Mouse (Mus musculus) MEL (cell line): ENCODE measurements around the gene Elovl7. TPM values are rescaled to one million over a fixed set of nuclear protein-coding genes. Genes with fewer than 3 reads are reported as not detected.

ENCODE experiments used
- DNase-seq: peaks from one replicate; pipeline ENCODE4 v3.0.0; 2011; ENCODE audit warnings: low read depth, low spot score
- H3K27ac ChIP-seq: 2 replicates; pipeline ENCODE4 v1.5.1; 2012; ENCODE audit warnings: low read depth, mild to moderate bottlenecking, control low read depth, low read length, moderate library complexity; ENCODE audit not compliant: control insufficient read depth
- H3K27me3 ChIP-seq, 2 experiments: fragments of 150-350 bp in 1 of 2; sonication (generic) in 1 of 2; 2 replicates each; pipeline ENCODE4 v1.6.1; 2012; ENCODE audit warnings: low read length in 2 of 2, mild to moderate bottlenecking in 2 of 2, improper control_type of control experiment in 1 of 2, moderate library complexity in 1 of 2; ENCODE audit not compliant: insufficient read depth in 2 of 2, control insufficient read depth in 1 of 2
- H3K36me3 ChIP-seq, 2 experiments: 2 replicates each; pipeline ENCODE4 v1.6.1; 2012 to 2014; ENCODE audit warnings: low read length in 2 of 2, improper control_type of control experiment in 1 of 2, inconsistent platforms in 1 of 2, mild to moderate bottlenecking in 1 of 2; ENCODE audit not compliant: insufficient read depth in 2 of 2, control insufficient read depth in 1 of 2
- H3K4me1 ChIP-seq, 2 experiments: fragments of 150-350 bp in 1 of 2; sonication (generic) in 1 of 2; 2 replicates each; pipeline ENCODE4 v1.6.1; 2012; ENCODE audit warnings: low read length in 2 of 2, improper control_type of control experiment in 1 of 2, mild to moderate bottlenecking in 1 of 2; ENCODE audit not compliant: insufficient read depth in 2 of 2, control insufficient read depth in 1 of 2
- H3K4me3 ChIP-seq, 2 experiments: fragments of 150-350 bp in 1 of 2; sonication (generic) in 1 of 2; 2 replicates each; pipeline ENCODE4 v1.5.1; 2012; ENCODE audit warnings: low read depth in 2 of 2, low read length in 2 of 2, mild to moderate bottlenecking in 2 of 2, moderate library complexity in 2 of 2, control low read depth in 1 of 2, improper control_type of control experiment in 1 of 2; ENCODE audit not compliant: control insufficient read depth in 1 of 2, insufficient read depth in 1 of 2
- H3K79me2 ChIP-seq: 2 replicates; pipeline ENCODE4 v1.6.1; 2012; ENCODE audit warnings: mild to moderate bottlenecking, low read length, moderate library complexity; ENCODE audit not compliant: control insufficient read depth, poor library complexity, insufficient read depth
- H3K9ac ChIP-seq: 2 replicates; pipeline ENCODE4 v1.6.1; 2012; ENCODE audit warnings: low read depth, mild to moderate bottlenecking, control low read depth, low read length, moderate library complexity; ENCODE audit not compliant: control insufficient read depth, poor library complexity, severe bottlenecking
- H3K9me3 ChIP-seq: fragments of 150-350 bp; sonication (generic); replicated peaks from 2 replicates; pipeline ENCODE4 v1.6.1; 2012; ENCODE audit warnings: mild to moderate bottlenecking, low read length, improper control_type of control experiment, moderate library complexity; ENCODE audit not compliant: insufficient read depth
- CHD1 ChIP-seq: IDR thresholded peaks from 2 replicates; pipeline ENCODE4 v1.6.1; 2012; ENCODE audit warnings: low read depth, mild to moderate bottlenecking, inconsistent platforms, low read length, improper control_type of control experiment
- E2F4 ChIP-seq: IDR thresholded peaks from 2 replicates; pipeline ENCODE4 v1.6.1; 2011; ENCODE audit warnings: low read depth, low read length, improper control_type of control experiment, borderline replicate concordance
- EP300 ChIP-seq, 2 experiments: IDR thresholded peaks; 2 replicates each; pipeline ENCODE4 v1.6.1; 2011; ENCODE audit warnings: improper control_type of control experiment in 2 of 2, low read length in 2 of 2, low read depth in 1 of 2, mild to moderate bottlenecking in 1 of 2
- GABPA ChIP-seq: IDR thresholded peaks from 2 replicates; pipeline ENCODE4 v1.6.1; 2012; ENCODE audit warnings: low read depth, mild to moderate bottlenecking, inconsistent platforms, low read length, improper control_type of control experiment, moderate library complexity
- GATA1 ChIP-seq: IDR thresholded peaks from 2 replicates; pipeline ENCODE4 v1.6.1; 2011; ENCODE audit warnings: low read depth, low read length, improper control_type of control experiment
- KAT2A ChIP-seq: conservative IDR thresholded peaks from 2 replicates; pipeline ENCODE4 v1.6.1; 2012; ENCODE audit warnings: low read depth, low read length, improper control_type of control experiment, inconsistent platforms
- MAFK ChIP-seq: IDR thresholded peaks from 2 replicates; pipeline ENCODE4 v1.6.1; 2011; ENCODE audit warnings: low read depth, mild to moderate bottlenecking, low read length, improper control_type of control experiment, borderline replicate concordance
- MEF2A ChIP-seq: IDR thresholded peaks from 2 replicates; pipeline ENCODE4 v1.6.1; 2014; ENCODE audit warnings: low read depth, mild to moderate bottlenecking, inconsistent platforms, low read length, improper control_type of control experiment; ENCODE audit not compliant: poor library complexity, insufficient replicate concordance, severe bottlenecking; ENCODE audit errors: extremely low read depth
- MYB ChIP-seq: IDR thresholded peaks from 2 replicates; pipeline ENCODE4 v1.6.1; 2011; ENCODE audit warnings: mild to moderate bottlenecking, low read depth, low read length, improper control_type of control experiment
- NRF1 ChIP-seq: IDR thresholded peaks from 2 replicates; pipeline ENCODE4 v1.6.1; 2014; ENCODE audit warnings: low read depth, mild to moderate bottlenecking, inconsistent platforms, low read length, improper control_type of control experiment, moderate library complexity; ENCODE audit not compliant: poor library complexity, insufficient read depth, severe bottlenecking
- SIN3A ChIP-seq: IDR thresholded peaks from 2 replicates; pipeline ENCODE4 v1.6.1; 2012; ENCODE audit warnings: low read length, improper control_type of control experiment, inconsistent platforms
- SMC3 ChIP-seq: IDR thresholded peaks from 2 replicates; pipeline ENCODE4 v1.6.1; 2011; ENCODE audit warnings: low read depth, low read length, improper control_type of control experiment
- TBP ChIP-seq: IDR thresholded peaks from 2 replicates; pipeline ENCODE4 v1.8.0; 2011; ENCODE audit warnings: low read depth, low read length, improper control_type of control experiment
- UBTF ChIP-seq: IDR thresholded peaks from 2 replicates; pipeline ENCODE4 v1.6.1; 2012; ENCODE audit warnings: low read depth, mild to moderate bottlenecking, inconsistent platforms, low read length, improper control_type of control experiment, moderate library complexity, borderline replicate concordance; ENCODE audit not compliant: insufficient read depth
- USF1 ChIP-seq: IDR thresholded peaks from 2 replicates; pipeline ENCODE4 v1.6.1; 2014; ENCODE audit warnings: low read depth, mild to moderate bottlenecking, inconsistent platforms, low read length, improper control_type of control experiment, moderate library complexity
- USF2 ChIP-seq, 2 experiments: IDR thresholded peaks; 2 replicates each; pipeline ENCODE4 v1.6.1; 2011 to 2012; ENCODE audit warnings: improper control_type of control experiment in 2 of 2, low read length in 2 of 2, borderline replicate concordance in 1 of 2, inconsistent platforms in 1 of 2, low read depth in 1 of 2, mild to moderate bottlenecking in 1 of 2; ENCODE audit not compliant: insufficient read depth in 1 of 2
- ZKSCAN1 ChIP-seq: IDR thresholded peaks from 2 replicates; pipeline ENCODE4 v1.6.1; 2012; ENCODE audit warnings: low read depth, mild to moderate bottlenecking, inconsistent platforms, low read length, improper control_type of control experiment, moderate library complexity
- ZNF384 ChIP-seq: IDR thresholded peaks from 2 replicates; pipeline ENCODE4 v1.6.1; 2012; ENCODE audit warnings: low read depth, mild to moderate bottlenecking, inconsistent platforms, low read length, improper control_type of control experiment
- polyA plus RNA-seq, 2 experiments: library from polyadenylated mRNA; stranded (reverse) in 1 of 2; unstranded in 1 of 2; fragments of >175 nt in 1 of 2; fragments of >200 nt in 1 of 2; gene quantifications; 2 replicates each; pipeline versions ENCODE4 v1.2.1 to v1.2.4; 2012; ENCODE audit warnings: low replicate concordance in 2 of 2, low read depth in 1 of 2; ENCODE audit not compliant: insufficient read length in 2 of 2, insufficient read depth in 1 of 2, missing spikeins in 1 of 2
- total RNA-seq: library from RNA; depleted of rRNA; stranded (reverse); fragments of 300-350 nt; gene quantifications from 2 replicates; pipeline ENCODE4 v1.2.3, GENCODE M21; 2012

The Elovl7 gene
- total and polyA plus RNA-seq, 3 experiments: not detected

GRCm38 (mm10) chr13:108245086-108245697 is 31.0 kb downstream of the Elovl7 start:
- TF ChIP-seq KAT2A (no peak), MEF2A (no peak), GATA1 (no peak), USF1 (no peak), MAFK (no peak), GABPA (no peak)
- no peaks in the 10 kb centered on the region for H3K36me3 ChIP-seq
- H3K27ac ChIP-seq: no peak overlapping the region
- no peak overlapping the region for H3K4me3 ChIP-seq
- H3K27me3 ChIP-seq: no peaks in the 10 kb centered on the region; a peak in 1 of 4 replicates
- no peaks in the 10 kb centered on the region for H3K9me3 ChIP-seq
- H3K9ac ChIP-seq: no peak overlapping the region
- no peak for DNase-seq
- no peaks in the 10 kb centered on the region for H3K79me2 ChIP-seq
- H3K4me1 ChIP-seq: no peaks in the 10 kb centered on the region

- H3K9ac ChIP-seq: no peak overlapping the region
- no peaks in the 10 kb centered on the region for H3K9me3 ChIP-seq
- DNase-seq: no peak
- H3K27ac ChIP-seq: no peak overlapping the region
- H3K4me3 ChIP-seq: no peak overlapping the region
- H3K27me3 ChIP-seq: peaks cover 0 to 7% of the 10 kb centered on the region in 2 experiments; a peak in 2 of 4 replicates
- H3K36me3 ChIP-seq: no peaks in the 10 kb centered on the region
- H3K4me1 ChIP-seq: no peaks in the 10 kb centered on the region
- no peaks in the 10 kb centered on the region for H3K79me2 ChIP-seq
- TF ChIP-seq UBTF: no peak
- TF ChIP-seq MEF2A: no peak
- TF ChIP-seq ZNF384: no peak
Measured at GRCm38 (mm10) chr13:108251106-108251505, 36.9 kb downstream of the Elovl7 start.

GRCm38 (mm10) chr13:108253977-108254376 is 39.8 kb downstream of the Elovl7 start:
- no peak for TF ChIP-seq NRF1
- no peak for TF ChIP-seq MEF2A
- no peak for TF ChIP-seq CHD1
- no peak for TF ChIP-seq USF2 (IDR thresholded peaks at IDR 0.05; ENCODE audit: borderline replicate concordance in 1 of 2, insufficient read depth in 1 of 2, low read depth in 1 of 2, low read length in 2 of 2)
- TF ChIP-seq SMC3: no peak
- TF ChIP-seq KAT2A: no peak
- TF ChIP-seq ZKSCAN1: no peak
- no peak for TF ChIP-seq E2F4
- TF ChIP-seq SIN3A: no peak
- no peak for TF ChIP-seq EP300 (IDR thresholded peaks at IDR 0.05; ENCODE audit: low read depth in 1 of 2, low read length in 2 of 2)
- TF ChIP-seq MYB: no peak
- no peak for TF ChIP-seq TBP
- H3K4me3 ChIP-seq: no peak overlapping the region
- H3K27ac ChIP-seq: no peak overlapping the region
- H3K27me3 ChIP-seq: peaks cover 3 to 14% of the 10 kb centered on the region in 2 experiments
- H3K36me3 ChIP-seq: no peaks in the 10 kb centered on the region
- DNase-seq: no peak
- H3K4me1 ChIP-seq: no peaks in the 10 kb centered on the region
- H3K79me2 ChIP-seq: no peaks in the 10 kb centered on the region
- H3K9ac ChIP-seq: no peak overlapping the region
- no peaks in the 10 kb centered on the region for H3K9me3 ChIP-seq
